Mouse (Mus musculus) liver, embryonic 18 days (tissue): ENCODE results near the gene Ciao1. TPM values are rescaled to one million over a fixed set of nuclear protein-coding genes. Genes with fewer than 3 reads are reported as not detected.

Source experiments
- polyA plus RNA-seq: library from polyadenylated mRNA; depleted of rRNA; stranded (reverse); fragments of >200 nt; gene quantifications from 2 replicates; pipeline ENCODE4 v1.2.3, GENCODE M21; 2012; rRNA removed

Gene Ciao1
- polyA plus RNA-seq = 32.3 and 35.5 TPM in 2 replicates

GRCm38 (mm10) chr2:127247592-127248333, at the start of gene Ciao1, which contains the start of gene Tmem127:
Gene Ciao1, minus strand, starts transcription at chr2:127247816.
Gene Tmem127, plus strand, starts transcription at chr2:127247908.

GRCm38 (mm10) chr2:127269491-127270299, 22.1 kb upstream of the Ciao1 start, which contains the start of gene Stard7:
Gene Stard7, plus strand, starts transcription at chr2:127270218.

GRCm38 (mm10) chr2:127207547-127208451, 39.8 kb downstream of the Ciao1 start, which contains the start of the genes 1810024B03Rik and Snrnp200:
Gene 1810024B03Rik, minus strand, starts transcription at chr2:127208280.
Gene Snrnp200, plus strand, starts transcription at chr2:127208386.

Other genes starting within 250 kb of the Ciao1 start
- gene Ap4e1, start 239.1 kb downstream of the Ciao1 start, polyA plus RNA-seq = 2.5 and 2.7 TPM in 2 replicates
- gene Blvra, start 177.2 kb downstream of the Ciao1 start, polyA plus RNA-seq = 20.5 and 22.3 TPM in 2 replicates
- gene Ncaph, start 113.9 kb downstream of the Ciao1 start, polyA plus RNA-seq = 16.4 and 18.2 TPM in 2 replicates
- gene Itpripl1, start 104.4 kb downstream of the Ciao1 start, polyA plus RNA-seq = 5.6 and 5.8 TPM in 2 replicates
- gene 1810024B03Rik, start 39.5 kb downstream of the Ciao1 start, polyA plus RNA-seq = 0.61 and 0.70 TPM in 2 replicates
- 20.5 and 21.5 TPM in 2 replicates for gene Snrnp200, start 39.4 kb downstream of the Ciao1 start, polyA plus RNA-seq
- 9.6 and 9.9 TPM in 2 replicates for gene Tmem127, start 92 bp upstream of the Ciao1 start, polyA plus RNA-seq
- gene Stard7, start 22.4 kb upstream of the Ciao1 start, polyA plus RNA-seq = 31.9 and 35.9 TPM in 2 replicates
- 3.8 and 4.8 TPM in 2 replicates for gene Dusp2, start 88.3 kb upstream of the Ciao1 start, polyA plus RNA-seq
- gene Astl, start 90.8 kb upstream of the Ciao1 start, polyA plus RNA-seq = not detected in 2 replicates
- 3.1 and 3.7 TPM in 2 replicates for gene Adra2b, start 115.4 kb upstream of the Ciao1 start, polyA plus RNA-seq
- gene Gpat2, start 177.4 kb upstream of the Ciao1 start, polyA plus RNA-seq = 0.60 and 0.61 TPM in 2 replicates
- gene Fahd2a, start 196.7 kb upstream of the Ciao1 start, polyA plus RNA-seq = 9.2 and 9.7 TPM in 2 replicates